Mouse (Mus musculus) adrenal gland, adult (tissue): ENCODE results near the gene Ttll9.

Experiments used
- DNase-seq, 2 experiments: peaks; one replicate each; pipeline ENCODE4 v3.0.0; 2022 to 2023; ENCODE audit warnings: low spot score in 1 of 2; ENCODE audit not compliant: inconsistent age in 2 of 2

Gene Ttll9

DNA sequence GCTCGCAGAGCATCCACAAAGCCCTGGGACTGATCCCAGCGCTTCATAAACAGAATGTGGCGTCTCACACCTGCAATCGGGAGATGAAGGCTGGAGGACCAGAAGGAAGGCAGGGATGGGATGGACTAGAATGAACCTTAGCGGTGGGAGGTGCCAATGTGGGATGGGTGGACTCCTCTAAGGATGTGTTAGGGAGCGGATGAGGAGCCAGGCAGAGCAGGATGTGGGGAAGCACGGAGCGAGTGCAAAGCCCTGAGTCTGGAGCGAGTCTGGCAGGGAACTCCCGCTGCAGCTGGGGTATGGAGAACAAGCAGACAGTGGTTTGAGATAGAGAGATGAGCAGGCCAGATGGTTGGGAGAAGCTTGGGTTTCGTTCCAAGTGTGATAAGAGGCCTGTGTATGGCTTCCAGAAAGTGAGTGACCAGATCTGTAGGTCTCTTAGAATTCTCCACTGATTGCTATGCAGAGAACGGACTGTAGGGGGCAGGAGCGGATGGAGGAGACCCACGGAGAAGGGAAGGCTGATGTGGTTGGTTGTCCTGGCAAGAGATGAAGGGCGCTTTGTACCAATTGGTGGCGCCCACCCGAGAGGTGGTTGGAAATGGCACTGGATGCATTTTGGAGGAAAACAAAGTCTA lies 85.7 kb downstream of the Ttll9 start:
- DNase-seq = peak; percentile 44 to 80

DNA sequence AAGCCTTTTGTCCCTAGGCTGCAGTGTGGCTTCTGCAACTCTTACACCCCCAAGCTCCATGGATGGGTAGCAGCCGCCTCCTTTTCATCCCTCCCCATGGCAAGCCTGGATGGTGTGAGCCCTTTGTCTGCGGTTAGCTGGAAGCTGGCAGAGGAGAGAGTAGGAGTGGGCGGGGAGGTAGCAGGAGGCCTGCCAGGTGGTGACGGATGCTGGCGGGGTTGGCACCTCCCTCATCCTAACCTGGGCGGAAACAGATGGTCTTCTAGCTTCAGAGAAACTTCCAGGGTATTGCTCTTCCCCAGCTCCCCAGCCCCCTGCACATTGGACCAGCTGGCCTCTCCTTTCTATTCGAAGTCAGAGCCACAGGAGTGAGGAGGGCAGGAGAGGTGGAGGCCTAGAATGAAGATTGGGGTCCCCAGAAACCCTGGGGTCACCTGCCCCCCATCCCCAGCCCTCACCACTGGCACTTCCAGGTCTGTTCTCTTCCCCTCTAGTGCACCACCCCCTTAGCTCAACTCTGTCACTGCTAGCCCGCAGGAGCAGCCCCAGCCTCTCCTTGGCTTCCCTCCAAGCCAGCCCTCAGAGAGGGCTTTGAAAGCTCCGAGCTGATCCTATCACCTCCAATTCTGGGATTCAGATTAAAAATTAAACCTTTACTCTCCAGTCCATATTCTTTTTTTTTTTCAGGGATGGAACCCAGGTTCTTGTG lies 87.2 kb downstream of the Ttll9 start:
- no peak for DNase-seq

DNA sequence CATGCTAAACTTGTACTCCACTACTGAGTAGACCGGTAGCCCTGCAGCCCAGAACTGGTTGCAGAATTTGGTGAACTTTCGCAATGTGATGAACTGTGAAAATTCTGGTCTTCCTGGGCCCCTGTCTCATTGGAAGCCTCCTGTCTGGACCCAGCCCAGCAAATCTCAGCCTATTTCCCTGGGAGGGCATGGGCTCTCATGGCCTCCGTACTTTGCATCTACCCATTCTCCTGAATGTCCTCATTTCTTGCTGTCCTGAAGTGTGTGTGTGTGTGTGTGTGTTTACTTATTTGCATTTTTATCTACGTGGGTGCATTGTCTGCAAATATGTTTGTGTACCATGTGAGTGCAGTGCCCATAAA lies 87.7 kb downstream of the Ttll9 start:
- no peak for DNase-seq

DNA sequence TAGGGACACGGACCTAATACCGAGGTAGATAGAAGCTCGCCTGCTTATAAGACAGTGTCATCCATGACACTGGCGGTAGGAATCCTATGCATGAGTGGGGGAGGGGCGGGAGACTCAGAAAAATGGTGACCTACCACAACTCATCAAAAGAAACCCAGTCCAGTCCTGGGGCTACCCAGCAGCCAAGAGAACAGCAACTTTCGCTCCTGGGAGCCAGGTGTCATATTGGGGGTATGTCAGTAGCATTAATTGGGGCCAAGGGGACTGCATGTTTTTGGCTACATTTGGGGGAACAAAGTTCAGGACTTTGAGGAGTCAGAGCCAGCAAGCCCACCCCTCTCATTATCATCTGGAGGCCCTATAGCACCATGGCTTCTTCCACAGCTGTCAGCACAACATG lies 88.8 kb downstream of the Ttll9 start:
- no peak for DNase-seq

DNA sequence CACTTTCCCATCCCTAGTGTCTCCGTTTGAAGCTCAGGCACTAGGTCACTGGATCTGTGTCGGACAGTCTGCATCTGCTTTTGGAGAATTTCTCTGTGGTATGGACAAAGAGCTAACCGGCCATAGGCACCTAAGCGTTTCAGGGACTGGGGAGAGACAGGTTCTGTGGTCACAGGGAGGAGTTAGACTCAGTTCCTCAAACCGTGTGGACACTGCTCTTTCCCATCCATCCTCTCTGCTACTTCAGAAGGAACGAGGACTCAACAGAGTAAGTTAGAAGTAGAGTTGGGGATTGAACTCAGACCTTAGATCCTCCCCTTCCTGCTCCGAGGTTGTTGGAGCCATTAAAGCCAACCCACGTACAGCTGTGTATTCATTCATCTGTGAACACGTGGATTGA lies 89.3 kb downstream of the Ttll9 start:
- no peak for DNase-seq

DNA sequence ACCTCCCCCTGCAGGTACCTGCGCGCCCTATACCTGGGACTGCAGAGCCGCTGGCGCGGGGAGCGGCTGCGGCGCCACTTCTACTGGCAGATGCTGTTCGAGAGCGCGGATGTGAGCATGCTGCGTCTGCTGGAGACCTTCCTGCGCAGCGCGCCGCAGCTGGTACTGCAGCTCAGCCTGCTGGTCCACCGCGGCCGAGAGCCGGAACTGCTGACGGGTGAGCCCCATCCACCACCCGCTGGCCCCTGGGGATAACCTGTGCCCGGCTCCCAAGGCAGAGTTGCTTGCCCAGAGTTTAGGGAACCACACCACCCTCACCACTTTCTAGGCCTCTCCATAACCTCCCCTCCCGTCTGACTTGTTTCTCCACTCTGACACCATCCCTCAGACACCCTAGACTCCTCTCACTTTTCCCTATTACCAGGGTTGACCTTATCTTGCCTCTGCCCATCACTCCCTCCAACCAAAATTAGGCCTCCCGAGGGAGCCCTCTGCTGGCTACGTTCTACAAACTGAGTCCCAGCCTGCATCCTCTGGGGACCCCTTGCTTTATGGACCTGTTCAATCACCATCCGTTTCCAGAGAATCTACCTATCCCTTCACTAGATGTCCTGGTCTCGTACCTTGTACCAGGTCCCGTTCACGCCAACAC lies 90.5 kb downstream of the Ttll9 start:
- DNase-seq = peak in 1 of 2 experiments; percentile 41

DNA sequence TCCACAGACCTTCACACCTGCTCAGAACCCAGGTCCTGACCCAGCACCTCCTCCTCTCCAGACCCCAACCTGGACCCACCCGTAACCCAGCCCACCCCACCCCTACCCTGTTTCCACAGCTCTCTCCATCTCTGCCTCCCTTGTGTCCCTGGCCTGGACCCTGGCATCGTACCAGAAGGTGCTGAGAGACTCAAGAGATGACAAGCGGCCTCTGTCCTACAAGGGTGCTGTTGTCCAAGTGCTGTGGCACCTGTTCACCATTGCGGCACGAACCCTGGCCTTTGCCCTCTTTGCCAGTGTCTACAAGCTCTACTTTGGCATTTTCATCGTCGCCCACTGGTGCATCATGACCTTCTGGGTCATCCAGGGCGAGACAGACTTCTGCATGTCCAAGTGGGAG lies 91.6 kb downstream of the Ttll9 start:
- no peak for DNase-seq

DNA sequence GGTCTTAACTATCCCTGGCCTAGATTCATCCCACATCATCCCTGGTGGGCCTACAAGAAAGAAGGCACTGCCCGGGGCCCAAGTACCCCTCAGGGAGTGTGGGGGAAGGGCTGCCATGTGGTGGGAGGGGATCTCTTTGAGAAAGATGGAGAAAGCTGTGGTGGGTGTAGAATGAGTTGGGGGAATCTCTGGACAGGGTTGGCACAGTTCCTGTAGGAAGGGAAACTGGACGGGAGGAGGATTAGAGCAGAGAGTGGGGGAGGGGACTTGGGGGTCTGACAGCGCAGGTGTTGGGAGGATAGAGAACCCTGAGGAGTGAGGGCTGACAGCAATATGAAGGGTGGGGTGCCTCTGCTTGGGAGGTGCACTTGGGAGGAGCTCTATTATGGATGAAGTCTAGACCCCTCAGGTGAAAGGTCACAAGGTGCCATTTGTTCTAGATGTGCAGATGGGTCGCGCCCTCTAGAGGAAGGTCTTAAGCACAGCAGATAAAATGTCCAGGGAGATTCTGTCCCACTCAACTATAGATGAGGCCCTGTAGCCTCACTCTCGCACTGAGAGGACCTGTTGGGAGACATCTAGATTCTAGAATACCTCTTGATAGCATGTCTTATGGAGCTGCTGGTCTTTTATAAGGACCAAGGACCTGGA lies 93.1 kb downstream of the Ttll9 start:
- no peak for DNase-seq
